Mouse (Mus musculus) CH12.LX (cell line): ENCODE data around the gene Zfp575. TPM values are rescaled to one million over a fixed set of nuclear protein-coding genes. Genes with fewer than 3 reads are reported as not detected.

ENCODE experiments used
- DNase-seq: peaks from one replicate; pipeline ENCODE4 v3.0.0-alpha.2; 2013; ENCODE audit errors: extremely low read depth
- H3K27ac ChIP-seq: 2 replicates; pipeline ENCODE4 v1.5.1; 2012; ENCODE audit warnings: low read depth, mild to moderate bottlenecking, control low read depth, moderate library complexity; ENCODE audit not compliant: insufficient read depth
- H3K27me3 ChIP-seq: replicated peaks from 2 replicates; pipeline ENCODE3; 2012; ENCODE audit warnings: inconsistent platforms
- H3K36me3 ChIP-seq, 2 experiments: replicated peaks in 1 of 2; 2 replicates each; pipeline versions ENCODE3 to v1.6.1; 2012; ENCODE audit warnings: inconsistent platforms in 1 of 2, low read length in 1 of 2, mild to moderate bottlenecking in 1 of 2, mixed read lengths in 1 of 2, moderate library complexity in 1 of 2; ENCODE audit not compliant: control insufficient read depth in 1 of 2, insufficient read depth in 1 of 2
- H3K4me1 ChIP-seq, 2 experiments: 2 replicates each; pipeline ENCODE4 v1.6.1; 2012; ENCODE audit warnings: inconsistent platforms in 1 of 2, moderate library complexity in 1 of 2; ENCODE audit not compliant: insufficient read depth in 2 of 2, control insufficient read depth in 1 of 2
- H3K4me2 ChIP-seq: 2 replicates; pipeline ENCODE4 v1.6.1; 2012; ENCODE audit warnings: low read depth, mild to moderate bottlenecking, control low read depth; ENCODE audit not compliant: poor library complexity, insufficient read depth, severe bottlenecking
- H3K4me3 ChIP-seq, 3 experiments: fragments of 150-350 bp in 1 of 3; sonication (generic) in 1 of 3; replicated peaks in 1 of 3; 2 replicates each; pipeline versions ENCODE3 to v1.5.1; 2011 to 2012; ENCODE audit warnings: low read depth in 2 of 3, low read length in 2 of 3, mild to moderate bottlenecking in 2 of 3, moderate library complexity in 2 of 3, control low read depth in 1 of 3, improper control_type of control experiment in 1 of 3, inconsistent platforms in 1 of 3, mixed read lengths in 1 of 3; ENCODE audit not compliant: poor library complexity in 1 of 3
- H3K79me2 ChIP-seq: replicated peaks from 2 replicates; pipeline ENCODE4 v1.6.1; 2012; ENCODE audit warnings: mild to moderate bottlenecking, moderate library complexity; ENCODE audit not compliant: control insufficient read depth, poor library complexity, insufficient read depth, severe bottlenecking; ENCODE audit errors: extremely low read depth
- H3K9ac ChIP-seq: 2 replicates; pipeline ENCODE4 v1.6.1; 2012; ENCODE audit warnings: low read depth, mild to moderate bottlenecking, control low read depth, moderate library complexity; ENCODE audit not compliant: insufficient read depth
- H3K9me3 ChIP-seq: replicated peaks from 2 replicates; pipeline ENCODE3; 2012; ENCODE audit warnings: low read length, inconsistent platforms, mixed read lengths
- BHLHE40 ChIP-seq: IDR thresholded peaks from 2 replicates; pipeline ENCODE4 v1.6.1; 2011; ENCODE audit warnings: mild to moderate bottlenecking, low read depth, low read length, improper control_type of control experiment
- CHD1 ChIP-seq: IDR thresholded peaks from 2 replicates; pipeline ENCODE4 v1.6.1; 2012; ENCODE audit warnings: low read depth, low read length, improper control_type of control experiment, inconsistent platforms
- CHD2 ChIP-seq: IDR thresholded peaks from 2 replicates; pipeline ENCODE4 v1.6.1; 2011; ENCODE audit warnings: low read length, improper control_type of control experiment
- CTCF ChIP-seq, 2 experiments: IDR thresholded peaks in 1 of 2; conservative IDR thresholded peaks in 1 of 2; 2 replicates each; pipeline ENCODE4 v1.5.1; 2011 to 2012; ENCODE audit warnings: low read depth in 2 of 2, low read length in 2 of 2, improper control_type of control experiment in 1 of 2, inconsistent platforms in 1 of 2, mild to moderate bottlenecking in 1 of 2, moderate library complexity in 1 of 2
- E2F4 ChIP-seq: IDR thresholded peaks from 2 replicates; pipeline ENCODE4 v1.6.1; 2011; ENCODE audit warnings: low read depth, low read length, improper control_type of control experiment; ENCODE audit not compliant: insufficient replicate concordance
- ELF1 ChIP-seq: IDR thresholded peaks from 2 replicates; pipeline ENCODE4 v1.6.1; 2014; ENCODE audit warnings: low read depth, mild to moderate bottlenecking, inconsistent platforms, low read length, improper control_type of control experiment
- EP300 ChIP-seq: IDR thresholded peaks from 2 replicates; pipeline ENCODE4 v1.6.1; 2011; ENCODE audit warnings: low read length, improper control_type of control experiment
- ETS1 ChIP-seq: conservative IDR thresholded peaks from 2 replicates; pipeline ENCODE4 v1.6.1; 2012; ENCODE audit warnings: low read depth, mild to moderate bottlenecking, inconsistent platforms, low read length, improper control_type of control experiment, moderate library complexity
- GABPA ChIP-seq: IDR thresholded peaks from 2 replicates; pipeline ENCODE4 v1.6.1; 2012; ENCODE audit warnings: low read depth, low read length, improper control_type of control experiment, inconsistent platforms; ENCODE audit not compliant: insufficient replicate concordance
- HCFC1 ChIP-seq: IDR thresholded peaks from 2 replicates; pipeline ENCODE4 v1.6.1; 2012; ENCODE audit warnings: low read depth, mild to moderate bottlenecking, inconsistent platforms, low read length, improper control_type of control experiment
- IRF4 ChIP-seq: IDR thresholded peaks from 2 replicates; pipeline ENCODE4 v1.6.1; 2014; ENCODE audit warnings: low read depth, mild to moderate bottlenecking, inconsistent platforms, low read length, improper control_type of control experiment
- JUN ChIP-seq: IDR thresholded peaks from 2 replicates; pipeline ENCODE4 v1.6.1; 2011; ENCODE audit warnings: low read depth, mild to moderate bottlenecking, low read length, improper control_type of control experiment, moderate library complexity; ENCODE audit not compliant: insufficient read depth
- JUND ChIP-seq: conservative IDR thresholded peaks from 2 replicates; pipeline ENCODE4 v1.6.1; 2011; ENCODE audit warnings: low read depth, low read length, improper control_type of control experiment
- KAT2A ChIP-seq: IDR thresholded peaks from 2 replicates; pipeline ENCODE4 v1.6.1; 2012; ENCODE audit warnings: low read length, improper control_type of control experiment, inconsistent platforms; ENCODE audit not compliant: insufficient replicate concordance
- MAFK ChIP-seq: IDR thresholded peaks from 2 replicates; pipeline ENCODE4 v1.6.1; 2011; ENCODE audit warnings: low read length, improper control_type of control experiment; ENCODE audit not compliant: insufficient replicate concordance
- MAX ChIP-seq: IDR thresholded peaks from 2 replicates; pipeline ENCODE4 v1.6.1; 2011; ENCODE audit warnings: low read length, improper control_type of control experiment
- MAZ ChIP-seq: IDR thresholded peaks from 2 replicates; pipeline ENCODE4 v1.6.1; 2012; ENCODE audit warnings: low read depth, mild to moderate bottlenecking, inconsistent platforms, low read length, improper control_type of control experiment, moderate library complexity
- MEF2A ChIP-seq: IDR thresholded peaks from 2 replicates; pipeline ENCODE4 v1.6.1; 2014; ENCODE audit warnings: low read depth, mild to moderate bottlenecking, inconsistent platforms, low read length, improper control_type of control experiment, borderline replicate concordance
- MXI1 ChIP-seq: IDR thresholded peaks from 2 replicates; pipeline ENCODE4 v1.6.1; 2011; ENCODE audit warnings: mild to moderate bottlenecking, low read depth, low read length, improper control_type of control experiment
- MYC ChIP-seq: IDR thresholded peaks from 2 replicates; pipeline ENCODE4 v1.6.1; 2011; ENCODE audit warnings: low read depth, mild to moderate bottlenecking, improper control_type of control experiment, low read length
- NELFE ChIP-seq: IDR thresholded peaks from 2 replicates; pipeline ENCODE4 v1.6.1; 2011; ENCODE audit warnings: low read depth, low read length, improper control_type of control experiment
- NRF1 ChIP-seq: IDR thresholded peaks from 2 replicates; pipeline ENCODE4 v1.6.1; 2014; ENCODE audit warnings: low read depth, mild to moderate bottlenecking, inconsistent platforms, low read length, improper control_type of control experiment, moderate library complexity
- PAX5 ChIP-seq: IDR thresholded peaks from 2 replicates; pipeline ENCODE4 v1.6.1; 2012; ENCODE audit warnings: low read length, inconsistent platforms, mixed read lengths
- POLR2A ChIP-seq: IDR thresholded peaks from 2 replicates; pipeline ENCODE4 v1.6.1; 2011; ENCODE audit warnings: low read depth, mild to moderate bottlenecking, improper control_type of control experiment, low read length
- POLR2AphosphoS2 ChIP-seq: IDR thresholded peaks from 2 replicates; pipeline ENCODE4 v1.6.1; 2011; ENCODE audit warnings: low read depth, low read length, improper control_type of control experiment
- RAD21 ChIP-seq: IDR thresholded peaks from 2 replicates; pipeline ENCODE4 v1.6.1; 2011; ENCODE audit warnings: low read depth, mild to moderate bottlenecking, low read length, improper control_type of control experiment, moderate library complexity
- RCOR1 ChIP-seq: conservative IDR thresholded peaks from 2 replicates; pipeline ENCODE4 v1.6.1; 2012; ENCODE audit warnings: low read depth, mild to moderate bottlenecking, inconsistent platforms, low read length, improper control_type of control experiment
- SIN3A ChIP-seq: IDR thresholded peaks from 2 replicates; pipeline ENCODE4 v1.6.1; 2012; ENCODE audit warnings: low read length, improper control_type of control experiment, inconsistent platforms
- SMC3 ChIP-seq: IDR thresholded peaks from 2 replicates; pipeline ENCODE4 v1.6.1; 2011; ENCODE audit warnings: low read depth, low read length, improper control_type of control experiment
- TBP ChIP-seq: conservative IDR thresholded peaks from 2 replicates; pipeline ENCODE4 v1.6.1; 2011; ENCODE audit warnings: low read depth, low read length, improper control_type of control experiment
- TCF12 ChIP-seq: IDR thresholded peaks from 2 replicates; pipeline ENCODE4 v1.6.1; 2014; ENCODE audit warnings: low read depth, mild to moderate bottlenecking, inconsistent platforms, low read length, improper control_type of control experiment
- UBTF ChIP-seq: IDR thresholded peaks from 2 replicates; pipeline ENCODE4 v1.6.1; 2012; ENCODE audit warnings: low read depth, mild to moderate bottlenecking, inconsistent platforms, low read length, improper control_type of control experiment, moderate library complexity
- USF1 ChIP-seq: IDR thresholded peaks from 2 replicates; pipeline ENCODE4 v1.6.1; 2014; ENCODE audit warnings: low read depth, mild to moderate bottlenecking, inconsistent platforms, low read length, improper control_type of control experiment
- USF2 ChIP-seq: conservative IDR thresholded peaks from 2 replicates; pipeline ENCODE4 v1.6.1; 2011; ENCODE audit warnings: low read depth, low read length, improper control_type of control experiment
- ZC3H11A ChIP-seq: IDR thresholded peaks from 2 replicates; pipeline ENCODE4 v1.6.1; 2012; ENCODE audit warnings: low read depth, mild to moderate bottlenecking, inconsistent platforms, low read length, improper control_type of control experiment
- ZKSCAN1 ChIP-seq: IDR thresholded peaks from 2 replicates; pipeline ENCODE4 v1.6.1; 2012; ENCODE audit warnings: low read depth, inconsistent platforms, low read length, improper control_type of control experiment, borderline replicate concordance
- ZMIZ1 ChIP-seq: IDR thresholded peaks from 2 replicates; pipeline ENCODE4 v1.6.1; 2012; ENCODE audit warnings: low read depth, mild to moderate bottlenecking, inconsistent platforms, low read length, improper control_type of control experiment
- ZNF384 ChIP-seq: IDR thresholded peaks from 2 replicates; pipeline ENCODE4 v1.6.1; 2012; ENCODE audit warnings: low read depth, low read length, improper control_type of control experiment, inconsistent platforms
- dilution Hi-C: fragments of 300-500 bp; cut with MboI; formaldehyde crosslinking; loops from 2 replicates; pipeline ENCODE4 v1.14.3; 2020; ENCODE audit warnings: low sequenced_read_pairs; ENCODE audit not compliant: extremely low pct_unique_long_range_greater_than_20kb, extremely low pct_ligation_motif_present
- in situ Hi-C: fragments of 300-500 bp; cut with MboI; formaldehyde crosslinking; loops from 3 replicates; pipeline ENCODE4 v1.14.3; 2019; ENCODE audit warnings: low sequenced_read_pairs, low pct_ligation_motif_present, low pct_unique_long_range_greater_than_20kb, mixed read lengths
- polyA plus RNA-seq: library from polyadenylated mRNA; unstranded; fragments of >175 nt; gene quantifications from 2 replicates; pipeline ENCODE4 v1.2.1, GENCODE M21; 2012; ENCODE audit warnings: low read depth; ENCODE audit not compliant: insufficient read length
- total RNA-seq, 2 experiments: library from RNA; depleted of rRNA; stranded (reverse); fragments of 300-350 nt in 1 of 2; fragments of >200 nt in 1 of 2; gene quantifications; 2 replicates each; pipeline ENCODE4 v1.2.3; 2012 to 2014

Gene Zfp575
- total and polyA plus RNA-seq, 3 experiments: 0.09 to 0.81 (median 0.14) TPM

GRCm38 (mm10) chr7:24600941-24601597 lies 13.6 kb upstream of the Zfp575 start:
- Histone ChIP-seq H3K36me3 (peaks cover 0 to 32% of the 10 kb centered on the region in 2 experiments), H3K27ac (no peak overlapping the region), H3K79me2 (no peaks in the 10 kb centered on the region), H3K4me3 (no peak overlapping the region), H3K4me1 (peaks cover 0 to 4% of the 10 kb centered on the region in 2 experiments; a peak in 2 of 4 replicates), H3K9me3 (no peaks in the 10 kb centered on the region), H3K27me3 (no peaks in the 10 kb centered on the region), H3K9ac (no peak overlapping the region), H3K4me2 (no peak overlapping the region)
- TF ChIP-seq ZC3H11A (peak; percentile 76), IRF4 (no peak), MAX (0 out of 2 replicates have a peak, but pooled peaks have one; percentile 26), PAX5 (no peak), KAT2A (no peak), MXI1 (no peak), JUN (no peak), USF2 (no peak), SIN3A (no peak), MAZ (no peak), RAD21 (peak; percentile 93), USF1 (no peak), ZNF384 (peak; percentile 37; the same call in 1 of the 2 replicates), EP300 (0 out of 2 replicates have a peak, but pooled peaks have one; percentile 19), NELFE (peak; percentile 71; the same call in 1 of the 2 replicates), TCF12 (0 out of 2 replicates have a peak, but pooled peaks have one; percentile 14), POLR2A (no peak), CHD2 (no peak), ELF1 (no peak), GABPA (no peak), TBP (no peak), MYC (no peak), UBTF (no peak), POLR2AphosphoS2 (no peak), JUND (no peak), BHLHE40 (no peak), E2F4 (no peak), MAFK (no peak), CTCF (conservative IDR thresholded peaks at IDR 0.05 in 1 of 2, IDR thresholded peaks at IDR 0.05 in 1 of 2; ENCODE audit: low read depth in 2 of 2, low read length in 2 of 2) (peak; percentile 90 to 100), SMC3 (peak; percentile 99), CHD1 (no peak), ZKSCAN1 (no peak), NRF1 (no peak), HCFC1 (no peak; the same call in 1 of the 2 replicates), ETS1 (no peak), ZMIZ1 (no peak), MEF2A (no peak), RCOR1 (no peak)
- in situ Hi-C loops: no loop called here
- dilution Hi-C loops: no loop called here
- DNase-seq: peak; percentile 93
